Mouse (Mus musculus): ENCODE data around the gene Scfd2. TPM values are rescaled to one million over a fixed set of nuclear protein-coding genes. Genes with fewer than 3 reads are reported as not detected.

Gene Scfd2
- total RNA-seq, 4 experiments from 2014 or later: 21.6 to 32.9 (median 26.8) TPM

- no peak for DNase-seq
These were observed 166.2 kb downstream of the Scfd2 start for GRCm38 (mm10) chr5:74365408-74365807.

GRCm38 (mm10) chr5:74363296-74363695, 168.3 kb downstream of the Scfd2 start:
- no peak for DNase-seq

DNA sequence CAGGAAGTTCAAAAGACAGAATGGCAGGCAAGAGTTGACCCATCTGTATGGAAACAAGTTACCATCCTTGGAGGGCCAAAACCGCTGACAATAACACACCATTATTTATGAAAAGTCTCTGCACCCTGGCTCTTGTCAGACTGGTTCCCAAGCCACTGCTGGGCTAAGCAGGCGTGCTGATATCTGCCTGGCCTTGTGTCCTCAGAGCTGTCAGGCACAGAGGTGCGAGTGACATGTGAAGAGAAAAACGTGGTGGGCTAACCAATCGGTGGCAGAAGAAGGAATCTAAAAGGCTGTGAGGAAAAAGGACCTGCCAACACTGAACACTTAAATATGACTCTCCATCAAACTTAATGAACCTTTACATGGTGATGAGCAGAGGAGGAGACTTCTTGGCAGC, 170.0 kb downstream of the Scfd2 start:
- no peak for DNase-seq

- no peak for DNase-seq
These were observed 173.5 kb downstream of the Scfd2 start for GRCm38 (mm10) chr5:74358033-74358432.

- no peak for DNase-seq
These were observed 176.0 kb downstream of the Scfd2 start for GRCm38 (mm10) chr5:74355416-74356177.

GRCm38 (mm10) chr5:74350909-74351308, 180.7 kb downstream of the Scfd2 start:
- DNase-seq: no peak

GRCm38 (mm10) chr5:74348079-74348870, 183.3 kb downstream of the Scfd2 start:
- DNase-seq: no peak

DNA sequence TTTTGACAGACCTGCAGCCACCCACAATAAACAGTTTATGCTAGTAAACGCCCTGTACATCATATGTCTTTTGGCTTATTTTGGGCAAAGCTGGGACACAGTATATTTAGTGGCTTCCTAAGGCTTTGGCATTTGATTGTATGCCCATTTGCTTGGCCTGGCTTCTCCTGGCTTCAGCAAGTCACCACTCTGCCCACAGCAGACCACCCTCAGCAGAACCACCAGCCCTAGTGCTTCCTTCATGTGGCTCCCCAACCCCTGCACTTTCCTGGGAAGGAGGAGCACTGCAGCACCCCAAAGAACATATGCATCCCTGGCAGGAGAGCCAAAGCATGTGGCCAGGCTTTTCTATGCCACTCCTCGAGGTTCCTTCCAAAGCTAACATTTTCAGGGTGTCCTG, 188.5 kb downstream of the Scfd2 start:
- DNase-seq: no peak

DNA sequence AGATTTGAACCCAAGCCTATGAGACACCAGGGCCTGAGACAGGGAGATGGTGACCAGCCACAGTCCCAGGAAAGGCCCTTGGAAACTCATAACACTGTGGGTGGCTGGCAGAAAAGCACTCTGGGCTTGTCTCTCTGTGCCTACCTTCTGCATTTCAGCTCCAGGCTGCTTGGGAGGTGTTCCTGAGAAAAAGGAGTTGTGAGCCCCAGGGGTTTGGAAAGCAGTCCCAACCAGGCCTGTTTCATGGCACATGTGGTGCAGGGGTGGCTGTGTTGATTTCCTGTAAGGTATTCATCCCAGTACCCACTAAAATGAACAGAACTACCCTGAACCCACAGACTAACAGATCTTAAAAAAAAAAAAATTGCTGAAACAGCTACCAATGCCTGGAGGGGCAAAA, 189.0 kb downstream of the Scfd2 start:
- DNase-seq: no peak

DNA sequence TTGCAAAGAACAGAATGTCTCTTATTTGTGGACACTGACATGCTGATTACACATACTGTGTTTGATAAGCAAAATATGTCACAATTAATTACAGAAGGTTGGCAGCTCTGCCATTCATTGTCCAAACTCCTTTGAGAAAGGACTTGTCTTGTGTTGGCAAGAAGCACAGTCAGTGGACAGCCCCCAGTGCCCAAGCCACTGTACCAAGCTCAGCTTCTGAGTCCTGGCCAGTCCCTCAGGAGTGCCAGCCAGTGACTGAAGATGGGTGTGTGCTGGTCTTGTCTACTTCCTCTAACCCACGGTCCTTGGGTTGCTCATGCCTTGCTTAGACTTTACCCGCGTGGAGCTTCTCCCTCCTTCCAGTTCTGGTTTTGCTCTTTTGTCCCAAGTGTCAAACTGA, 194.1 kb downstream of the Scfd2 start:
- no peak for DNase-seq

GRCm38 (mm10) chr5:74336780-74337179, 194.8 kb downstream of the Scfd2 start:
- no peak for DNase-seq

DNA sequence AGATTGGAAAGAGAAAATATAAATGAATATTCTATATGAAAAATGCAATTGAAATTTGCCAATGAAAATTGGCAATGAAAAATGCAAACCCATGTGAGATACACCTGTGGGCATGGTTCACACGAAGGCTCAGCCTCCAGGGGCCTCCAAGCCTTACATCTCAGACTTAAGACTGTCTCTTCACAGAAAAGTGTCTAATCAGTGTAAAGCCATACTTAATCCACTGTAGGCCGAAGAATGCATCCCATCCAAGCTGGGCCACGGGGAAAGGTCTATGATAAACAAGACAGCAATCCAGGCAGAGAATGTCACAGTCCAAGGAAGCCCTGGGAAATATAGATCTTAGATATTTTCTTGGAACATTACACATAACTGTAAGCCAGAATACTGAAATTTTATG, 198.3 kb downstream of the Scfd2 start:
- DNase-seq: no peak

GRCm38 (mm10) chr5:74326228-74326627, 205.3 kb downstream of the Scfd2 start:
- DNase-seq: no peak

GRCm38 (mm10) chr5:74321010-74321746, 210.4 kb downstream of the Scfd2 start:
- DNase-seq: no peak

- DNase-seq: no peak
These were observed 212.0 kb downstream of the Scfd2 start for GRCm38 (mm10) chr5:74319551-74319950.

GRCm38 (mm10) chr5:74317174-74317573, 214.4 kb downstream of the Scfd2 start:
- no peak for DNase-seq

DNA sequence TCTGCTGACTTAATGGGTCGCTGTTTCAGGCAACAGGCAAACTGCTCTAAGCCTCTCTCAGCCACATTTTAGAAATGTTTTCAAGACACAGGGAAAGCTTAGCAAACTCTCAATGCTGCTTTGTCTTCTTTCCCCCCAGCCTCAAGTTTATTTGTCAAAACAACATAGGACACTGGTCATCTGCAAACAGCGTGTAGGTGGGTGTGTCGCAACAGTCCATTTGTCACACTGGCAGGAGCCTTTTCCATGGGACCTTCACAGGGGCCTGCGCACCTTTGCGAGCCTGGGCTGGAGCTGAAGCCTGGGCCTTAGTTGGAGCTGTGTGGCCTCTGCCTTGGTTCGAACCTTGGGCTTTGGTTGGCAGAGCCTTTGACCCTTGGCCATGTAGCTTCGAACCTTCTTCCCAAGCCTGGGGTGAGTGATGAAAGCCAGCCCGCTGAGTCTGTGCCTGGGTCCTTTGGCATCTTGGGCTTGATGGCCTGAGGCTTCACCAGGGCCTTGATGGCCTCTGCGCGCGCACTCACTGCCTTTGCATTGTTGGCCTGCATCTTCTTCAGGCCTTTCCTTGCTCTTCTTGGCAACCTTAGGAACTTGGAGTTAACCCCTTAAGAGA, 215.1 kb downstream of the Scfd2 start:
- no peak for DNase-seq

DNA sequence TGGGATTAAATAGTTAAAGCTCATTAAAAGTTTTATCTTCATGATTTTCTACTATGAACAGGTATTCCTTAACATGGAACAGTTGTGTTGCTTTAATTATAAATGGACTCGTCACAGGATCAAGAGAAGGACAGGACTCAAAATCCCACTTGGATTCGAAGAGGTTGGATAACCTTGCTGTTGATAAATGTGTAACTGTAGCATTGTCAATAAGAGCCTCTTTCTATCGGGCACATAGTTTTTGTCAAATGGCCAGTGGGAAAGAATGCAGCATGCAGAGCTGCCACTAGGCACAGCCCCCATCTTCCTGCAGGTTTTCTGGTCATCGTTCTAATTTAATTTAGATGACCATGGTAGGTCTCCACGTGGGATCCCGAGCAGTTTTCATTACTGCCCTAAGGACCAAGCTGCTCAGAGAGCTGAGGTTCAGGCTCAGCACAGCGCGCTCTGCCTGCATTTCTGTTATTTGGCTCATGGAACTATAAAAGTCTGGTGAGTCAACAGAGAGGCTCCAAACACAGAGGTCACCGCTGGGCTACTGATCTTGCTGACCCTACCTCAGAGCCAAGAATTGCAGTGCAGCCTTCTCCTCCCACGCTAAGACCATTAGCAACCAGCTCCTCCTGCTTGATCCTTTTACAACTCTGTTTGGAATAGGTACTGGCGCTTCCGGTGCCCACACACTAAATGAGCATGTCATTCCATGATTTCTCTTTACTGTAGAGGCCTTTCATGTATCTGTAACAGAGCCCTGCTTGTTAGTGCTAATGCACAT, 215.9 kb downstream of the Scfd2 start:
- peak; percentile 18 for DNase-seq

DNA sequence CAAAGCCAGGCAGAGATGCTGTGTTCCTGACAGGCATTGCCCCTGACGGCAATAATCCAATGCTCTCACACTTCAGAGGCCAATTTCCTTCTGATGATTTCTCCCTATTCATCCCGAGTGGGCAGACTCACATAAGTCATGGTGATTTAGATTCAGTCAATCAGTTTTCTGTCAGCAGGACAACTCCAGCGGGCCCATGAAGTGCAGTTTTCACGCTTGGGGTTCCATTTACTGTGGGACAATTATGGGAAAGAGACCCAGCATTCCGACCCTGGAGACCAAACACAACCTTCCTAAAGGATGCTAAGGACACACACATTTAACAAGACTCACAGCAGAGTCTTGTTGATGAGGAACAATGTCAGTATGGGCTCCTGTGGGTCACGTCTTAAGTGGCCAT, 217.1 kb downstream of the Scfd2 start:
- no peak for DNase-seq

GRCm38 (mm10) chr5:74313542-74313941, 218.0 kb downstream of the Scfd2 start:
- DNase-seq: no peak

DNA sequence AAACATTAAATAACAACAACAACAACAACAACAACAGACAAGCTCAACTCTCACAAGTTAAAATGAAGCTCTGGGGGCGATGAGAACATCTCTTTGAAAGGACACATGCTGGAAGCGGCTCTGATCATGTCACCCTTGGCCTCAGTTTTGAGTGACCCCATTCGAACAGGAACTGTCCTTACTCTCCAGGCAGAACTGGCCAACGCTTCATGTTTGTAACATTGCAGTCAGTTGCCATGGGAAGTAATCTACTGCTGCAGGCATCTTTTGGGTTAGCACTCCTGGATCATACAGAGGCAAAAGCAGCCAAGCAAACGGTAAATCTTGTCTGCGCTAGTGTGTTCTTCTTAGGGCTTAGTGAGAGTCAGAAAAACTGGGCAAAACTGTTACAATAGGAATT, 219.7 kb downstream of the Scfd2 start:
- DNase-seq: no peak
